Mouse (Mus musculus) erythroblast, embryonic 14.5 days (primary cell): Measurements from ENCODE around the gene Palm. TPM values are rescaled to one million over a fixed set of nuclear protein-coding genes. Genes with fewer than 3 reads are reported as not detected.

Experiments
- H3K27me3 ChIP-seq: 2 replicates; pipeline ENCODE4 v1.6.1; 2012; ENCODE audit warnings: inconsistent platforms; ENCODE audit not compliant: control insufficient read depth
- H3K36me3 ChIP-seq: 2 replicates; pipeline ENCODE4 v1.6.1; 2012; ENCODE audit warnings: mild to moderate bottlenecking, inconsistent platforms; ENCODE audit not compliant: control insufficient read depth
- H3K4me1 ChIP-seq: 2 replicates; pipeline ENCODE4 v1.6.1; 2012; ENCODE audit warnings: inconsistent platforms; ENCODE audit not compliant: control insufficient read depth
- H3K4me3 ChIP-seq: replicated peaks from 2 replicates; pipeline ENCODE3; 2012; ENCODE audit warnings: moderate library complexity, mild to moderate bottlenecking, inconsistent platforms
- H3K9me3 ChIP-seq: 2 replicates; pipeline ENCODE4 v1.6.1; 2012; ENCODE audit warnings: low read length, inconsistent platforms, mixed read lengths; ENCODE audit not compliant: control insufficient read depth
- GATA1 ChIP-seq: IDR thresholded peaks from 2 replicates; pipeline ENCODE4 v1.6.1; 2012; ENCODE audit warnings: low read length, inconsistent platforms, mixed read lengths
- TAL1 ChIP-seq: IDR thresholded peaks from 3 replicates; pipeline ENCODE4 v1.6.1; 2012; ENCODE audit warnings: low read length, inconsistent platforms, mixed read lengths
- polyA plus RNA-seq: library from polyadenylated mRNA; stranded (reverse); fragments of >175 nt; gene quantifications from 2 replicates; pipeline ENCODE4 v1.2.3, GENCODE M21; 2012

The Palm gene
- polyA plus RNA-seq, 1 experiment, result 0.52 TPM

DNA sequence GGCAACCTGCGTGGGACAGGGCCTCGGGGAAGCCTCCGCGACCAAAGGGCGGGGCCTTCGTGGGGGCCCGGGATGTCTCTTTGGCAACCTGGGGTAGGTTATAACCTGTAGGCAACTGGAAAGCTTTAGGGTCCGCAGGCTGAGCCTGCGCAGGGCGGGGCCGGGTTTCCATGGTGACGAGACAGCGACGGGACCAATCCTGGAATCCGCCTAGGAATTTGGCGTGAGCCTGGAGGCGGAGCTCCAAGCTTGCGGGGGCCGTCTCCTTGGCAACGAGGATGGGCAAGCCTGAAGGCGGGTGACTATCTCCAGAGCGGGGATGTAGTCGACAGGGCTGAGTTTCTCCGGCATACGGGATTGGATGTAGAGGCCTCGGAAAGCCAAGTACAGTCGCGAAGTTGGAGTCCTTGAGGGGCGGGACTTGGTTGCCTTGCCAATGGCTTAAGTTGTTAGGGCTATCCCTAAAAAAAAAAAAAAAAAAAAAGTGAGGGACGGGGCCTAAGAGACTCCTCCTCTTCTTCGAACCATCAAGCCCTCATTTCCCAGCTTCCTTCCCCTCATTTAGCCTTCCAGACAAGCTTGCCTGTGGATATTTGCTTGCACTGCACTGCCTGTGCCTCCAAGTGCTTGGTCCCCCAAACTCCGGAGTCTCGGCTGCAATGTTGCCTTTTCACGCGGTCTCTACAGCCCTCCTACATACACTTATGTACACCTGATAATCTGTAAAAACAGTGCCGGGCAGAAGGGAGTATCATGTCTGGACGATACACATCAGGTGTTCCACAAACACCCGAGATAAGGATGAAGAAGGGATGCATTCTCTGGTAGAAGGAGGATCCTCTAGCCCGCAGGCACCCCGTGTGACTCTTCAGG lies 25.8 kb upstream of the Palm start:
- H3K4me1 ChIP-seq, result peaks cover 54% of the 10 kb centered on the region
- peaks cover 7% of the 10 kb centered on the region for H3K9me3 ChIP-seq
- peak overlapping the region; percentile 78 for H3K4me3 ChIP-seq
- peaks cover 9% of the 10 kb centered on the region for H3K27me3 ChIP-seq
- H3K36me3 ChIP-seq, result peaks cover 28% of the 10 kb centered on the region
- TF ChIP-seq TAL1 (no peak), GATA1 (no peak)

DNA sequence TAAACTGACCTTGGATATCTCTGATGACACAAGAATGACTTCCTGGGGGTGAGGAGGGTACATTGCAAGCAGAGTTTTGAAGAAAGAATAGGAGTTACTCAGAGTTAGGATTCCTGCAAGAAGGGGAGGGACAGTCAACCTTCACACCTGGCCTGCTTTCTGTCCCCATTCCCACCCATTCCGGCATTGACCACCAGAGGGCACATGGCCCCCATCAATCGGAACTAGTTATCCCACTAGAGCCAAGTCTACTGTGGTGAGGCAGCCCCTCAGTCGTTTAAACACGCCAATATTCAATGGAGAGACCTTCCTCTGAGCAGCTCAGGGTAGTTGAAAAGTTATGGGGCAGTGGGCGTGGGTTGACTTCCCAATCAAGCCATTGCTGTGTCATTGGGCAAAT lies 25.0 kb upstream of the Palm start:
- Histone ChIP-seq H3K36me3 (peaks cover 20% of the 10 kb centered on the region), H3K27me3 (peaks cover 9% of the 10 kb centered on the region), H3K4me1 (peaks cover 49% of the 10 kb centered on the region), H3K9me3 (peaks cover 8% of the 10 kb centered on the region), H3K4me3 (peak overlapping the region; percentile 2)
- TF ChIP-seq TAL1 (no peak), GATA1 (no peak)

DNA sequence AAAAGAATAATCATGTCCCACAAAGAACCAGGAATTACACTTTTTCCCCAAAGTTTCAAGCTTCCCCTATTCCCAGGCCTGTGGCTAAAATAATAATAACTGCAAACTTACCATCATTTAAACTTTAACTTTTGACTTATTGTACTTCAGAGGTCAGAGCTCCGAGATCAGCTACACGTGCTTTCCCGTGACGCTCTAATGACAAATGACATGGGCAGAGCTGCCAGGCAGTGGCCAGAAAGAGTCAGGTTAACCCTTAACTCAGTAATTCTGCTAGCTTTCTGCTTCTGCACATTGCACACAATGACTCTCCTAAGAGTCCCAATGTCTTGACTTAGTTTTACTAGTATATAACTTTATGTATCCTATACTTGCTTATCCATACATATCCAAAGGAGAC lies 24.0 kb upstream of the Palm start:
- peaks cover 39% of the 10 kb centered on the region for H3K4me1 ChIP-seq
- H3K9me3 ChIP-seq, result peaks cover 8% of the 10 kb centered on the region
- H3K27me3 ChIP-seq, result peaks cover 9% of the 10 kb centered on the region
- H3K4me3 ChIP-seq, result no peak overlapping the region
- H3K36me3 ChIP-seq, result peaks cover 11% of the 10 kb centered on the region
- TF ChIP-seq TAL1 (no peak), GATA1 (no peak)

DNA sequence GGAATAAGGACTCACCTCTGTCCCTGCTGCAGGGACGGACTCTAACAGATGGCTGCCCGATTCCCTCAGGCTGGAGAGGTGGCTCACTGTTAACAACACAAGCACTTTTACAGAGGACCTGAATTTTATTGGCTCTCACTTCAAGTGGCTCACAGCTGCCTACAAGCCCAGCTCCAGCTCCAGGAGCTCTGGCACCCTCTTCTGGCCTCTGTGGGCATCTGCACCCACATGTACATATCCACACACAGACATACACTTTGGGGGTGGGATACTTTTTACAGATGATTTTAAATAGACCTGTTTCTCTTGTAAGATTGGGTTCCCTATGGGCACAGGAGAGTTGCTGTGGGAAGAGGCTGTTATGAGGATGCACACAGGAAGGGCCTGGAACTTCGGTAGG lies 21.1 kb upstream of the Palm start:
- Histone ChIP-seq H3K4me3 (no peak overlapping the region), H3K27me3 (peaks cover 23% of the 10 kb centered on the region), H3K4me1 (peaks cover 16% of the 10 kb centered on the region), H3K9me3 (peaks cover 17% of the 10 kb centered on the region), H3K36me3 (no peaks in the 10 kb centered on the region)
- TF ChIP-seq TAL1, result no peak
- no peak for TF ChIP-seq GATA1

DNA sequence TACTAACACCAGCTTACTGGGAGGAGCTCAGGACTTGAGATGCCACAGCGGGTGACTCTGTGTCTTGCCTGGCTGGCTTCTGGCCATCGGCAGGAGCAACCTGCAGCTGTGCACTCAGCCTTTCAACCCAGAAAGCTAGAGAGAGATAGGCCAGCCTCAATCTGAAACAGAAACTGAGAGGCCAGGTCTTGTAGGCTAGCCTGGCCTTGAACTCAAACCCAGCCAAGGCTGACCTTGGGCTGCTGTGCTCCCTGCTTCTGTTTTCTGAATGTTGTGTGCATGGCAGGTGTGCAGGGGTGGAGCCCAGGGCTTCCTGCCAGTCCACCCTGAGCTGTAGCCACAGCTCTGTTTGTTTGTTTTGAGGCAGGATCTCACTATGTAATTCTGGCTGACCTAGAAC lies 20.2 kb upstream of the Palm start:
- TF ChIP-seq GATA1 (no peak), TAL1 (no peak)
- Histone ChIP-seq H3K36me3 (no peaks in the 10 kb centered on the region), H3K27me3 (peaks cover 32% of the 10 kb centered on the region), H3K4me1 (peaks cover 7% of the 10 kb centered on the region), H3K9me3 (peaks cover 17% of the 10 kb centered on the region), H3K4me3 (no peak overlapping the region)

DNA sequence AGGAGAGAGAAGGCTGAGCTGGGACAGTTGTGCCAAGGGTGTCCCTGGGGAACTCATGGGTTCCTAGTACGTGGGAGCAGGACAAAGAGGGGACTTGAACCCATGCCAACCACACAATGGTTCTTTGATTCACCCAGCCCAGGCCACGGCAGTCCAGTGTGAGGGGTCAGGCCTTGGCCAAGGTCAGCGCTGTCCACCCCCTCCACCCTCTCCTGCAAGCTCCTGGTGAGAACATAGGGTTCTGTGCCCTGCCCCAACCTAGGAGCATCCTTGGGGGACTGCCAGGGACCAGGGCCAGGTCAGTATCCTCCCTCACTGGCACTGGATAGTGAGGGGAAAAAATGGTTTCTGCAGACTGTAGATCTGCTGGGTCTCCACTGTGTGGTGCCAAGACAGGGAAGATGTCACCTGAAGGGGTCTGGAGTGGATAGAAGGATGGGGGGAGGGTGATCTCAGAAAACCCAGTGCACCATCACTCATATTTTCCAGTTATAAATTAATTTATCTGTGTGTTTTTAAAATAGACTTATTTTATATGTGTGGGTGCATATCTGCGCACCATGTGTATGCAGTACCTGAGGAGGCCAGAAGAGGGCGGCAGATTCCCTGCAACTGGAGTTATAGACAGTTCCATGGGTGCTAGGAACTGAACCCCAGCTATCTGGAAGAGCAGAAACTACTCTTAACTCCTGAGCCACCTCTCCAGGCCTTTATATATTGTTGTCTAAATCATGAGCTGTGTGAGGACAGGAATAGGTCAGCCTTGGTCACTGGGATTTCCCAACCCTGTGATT lies 18.7 kb upstream of the Palm start:
- Histone ChIP-seq H3K4me1 (peaks cover 5% of the 10 kb centered on the region), H3K9me3 (peaks cover 17% of the 10 kb centered on the region), H3K27me3 (peaks cover 47% of the 10 kb centered on the region), H3K36me3 (no peaks in the 10 kb centered on the region), H3K4me3 (no peak overlapping the region)
- no peak for TF ChIP-seq GATA1
- TF ChIP-seq TAL1, result no peak

DNA sequence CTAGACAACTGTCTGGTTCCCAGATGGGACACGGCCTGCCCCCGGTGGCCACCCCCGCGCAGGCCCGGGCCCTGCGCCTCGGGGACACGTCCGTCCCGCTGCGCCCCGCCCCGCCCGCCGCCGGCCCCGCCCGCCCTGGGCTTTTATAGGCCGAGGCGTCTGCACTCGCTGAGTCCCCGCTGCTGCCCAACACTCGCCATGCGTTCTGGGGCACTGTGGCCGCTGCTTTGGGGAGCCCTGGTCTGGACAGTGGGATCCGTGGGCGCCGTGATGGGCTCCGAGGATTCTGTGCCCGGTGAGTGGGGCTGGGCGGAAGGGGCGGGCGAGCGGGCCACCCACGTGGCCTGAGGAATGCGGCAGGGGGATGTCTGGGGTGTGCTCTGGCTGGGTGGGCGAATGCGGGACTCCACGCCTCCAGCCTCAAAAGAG lies 16.3 kb upstream of the Palm start, which contains the start of gene Fstl3:
TSS of gene Fstl3 (plus strand) at position 170 of the 429 bp plus-strand sequence.
- H3K9me3 ChIP-seq, result peaks cover 20% of the 10 kb centered on the region
- H3K36me3 ChIP-seq, result no peaks in the 10 kb centered on the region
- peaks cover 56% of the 10 kb centered on the region for H3K27me3 ChIP-seq
- H3K4me3 ChIP-seq, result no peak within 1 kb of the TSS
- peaks cover 27% of the 10 kb centered on the region for H3K4me1 ChIP-seq
- no peak for TF ChIP-seq TAL1
- no peak for TF ChIP-seq GATA1

DNA sequence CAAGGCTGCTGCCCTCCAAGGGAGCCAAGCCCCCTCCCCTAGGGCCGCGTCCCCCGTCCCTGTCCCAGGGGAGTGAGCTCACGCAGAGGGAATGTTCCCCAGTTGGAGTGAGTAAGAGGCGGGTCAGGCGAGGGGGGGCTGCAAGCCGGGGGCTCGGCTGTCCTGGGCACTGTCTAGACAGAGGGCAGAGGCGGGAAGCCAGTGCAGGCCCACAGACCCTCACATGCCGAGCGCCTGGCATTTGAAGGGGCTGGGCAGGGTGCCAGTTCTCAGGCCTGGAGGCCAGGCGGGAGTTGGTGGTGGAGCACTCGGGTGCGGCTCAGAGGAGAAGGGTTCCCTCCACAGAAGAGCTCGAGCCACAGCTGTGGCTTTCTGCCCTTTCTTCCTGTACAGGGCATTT lies 15.4 kb upstream of the Palm start:
- Histone ChIP-seq H3K9me3 (peaks cover 14% of the 10 kb centered on the region), H3K36me3 (no peaks in the 10 kb centered on the region), H3K4me1 (peaks cover 27% of the 10 kb centered on the region), H3K27me3 (peaks cover 53% of the 10 kb centered on the region), H3K4me3 (no peak overlapping the region)
- TF ChIP-seq TAL1, result no peak
- no peak for TF ChIP-seq GATA1

DNA sequence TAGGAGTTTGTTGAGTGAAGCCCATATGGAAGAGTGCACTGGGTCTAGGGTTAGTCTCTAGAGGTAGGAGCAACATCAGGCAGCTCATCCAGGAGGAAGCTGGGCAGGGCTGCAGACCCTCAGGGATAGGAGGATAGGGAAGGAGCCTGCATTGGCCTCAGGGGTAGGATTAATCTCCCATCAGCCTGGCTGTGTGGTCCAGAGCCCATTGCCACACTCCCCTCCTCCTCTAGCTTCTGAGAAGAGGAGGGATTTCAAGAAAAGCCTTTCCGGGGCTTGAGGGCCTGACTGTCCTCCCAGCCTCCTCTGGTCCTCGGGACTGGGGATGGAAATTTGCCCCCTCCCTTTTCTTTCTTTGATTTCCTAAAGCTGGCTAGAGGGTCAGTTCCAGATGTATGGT lies 14.2 kb upstream of the Palm start:
- Histone ChIP-seq H3K4me3 (no peak overlapping the region), H3K27me3 (peaks cover 54% of the 10 kb centered on the region), H3K36me3 (no peaks in the 10 kb centered on the region), H3K9me3 (peaks cover 14% of the 10 kb centered on the region), H3K4me1 (peaks cover 27% of the 10 kb centered on the region)
- TF ChIP-seq TAL1, result no peak
- no peak for TF ChIP-seq GATA1
